Mouse (Mus musculus): ENCODE results near the gene Cldn9.

Gene Cldn9

DNA sequence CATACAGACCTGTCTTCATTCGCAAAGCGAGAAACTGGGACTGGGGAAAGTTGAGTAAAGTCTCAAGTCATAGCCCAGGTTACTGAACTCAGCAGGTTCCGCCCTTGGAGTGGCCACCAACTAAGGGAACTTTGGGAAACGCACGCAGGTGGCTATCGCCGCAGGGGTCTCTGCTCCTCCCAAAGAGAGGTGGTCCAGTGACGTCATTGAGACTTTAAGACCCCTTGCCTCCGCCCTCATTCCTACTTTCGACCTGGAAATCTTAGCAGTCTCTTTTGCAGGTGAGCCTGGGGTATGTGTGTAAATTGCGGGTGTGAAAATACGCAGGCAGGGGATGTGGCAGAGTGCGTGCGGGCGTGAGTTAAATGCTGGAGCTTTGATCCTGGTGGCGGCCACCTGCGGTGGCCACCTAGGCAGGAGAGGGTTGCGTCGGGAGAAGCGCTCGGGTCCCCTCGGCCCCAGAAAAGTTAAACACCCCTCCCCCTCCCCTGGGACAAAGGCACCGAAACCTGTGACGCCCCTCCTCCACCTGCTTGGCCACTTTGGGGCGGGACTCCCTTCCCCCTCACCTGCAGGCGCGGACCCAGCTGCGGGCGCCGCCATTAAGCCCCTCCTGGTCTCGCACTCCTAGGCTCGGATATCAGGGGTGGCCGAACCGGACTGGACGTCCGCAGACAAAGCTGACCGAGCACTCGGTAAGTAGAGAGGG lies 4.5 kb downstream of the Cldn9 start, which contains the start of gene Cldn6:
TSS of gene Cldn6 (plus strand) at position 123 of the 709 bp plus-strand sequence.
- peak; percentile 53 to 70 for DNase-seq

DNA sequence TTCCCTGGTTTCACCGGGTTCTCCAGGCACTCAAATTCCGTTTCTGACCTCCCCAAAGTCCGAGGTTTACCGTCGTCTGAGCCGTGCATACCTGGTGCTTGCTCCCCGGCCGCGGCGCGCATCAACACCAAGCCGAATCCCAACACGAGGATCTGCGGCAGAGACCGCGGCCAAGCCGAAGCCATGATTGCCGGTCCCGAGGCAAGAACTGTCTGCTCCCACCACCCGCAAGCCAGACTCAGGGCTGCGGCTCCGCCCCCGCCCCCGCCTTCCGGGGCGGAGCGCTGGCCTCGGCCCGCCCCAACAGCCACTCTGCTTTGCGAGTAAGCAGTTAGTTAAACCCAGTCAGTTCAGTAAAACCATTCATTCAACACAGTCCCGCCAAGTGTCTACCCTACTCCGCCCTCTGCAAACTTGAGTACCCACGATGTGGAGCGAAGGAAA lies 6.6 kb downstream of the Cldn9 start, which contains the start of gene Tnfrsf12a:
TSS of gene Tnfrsf12a (minus strand) at position 233 of the 444 bp plus-strand sequence.
- peak; percentile 85 to 91 for DNase-seq

DNA sequence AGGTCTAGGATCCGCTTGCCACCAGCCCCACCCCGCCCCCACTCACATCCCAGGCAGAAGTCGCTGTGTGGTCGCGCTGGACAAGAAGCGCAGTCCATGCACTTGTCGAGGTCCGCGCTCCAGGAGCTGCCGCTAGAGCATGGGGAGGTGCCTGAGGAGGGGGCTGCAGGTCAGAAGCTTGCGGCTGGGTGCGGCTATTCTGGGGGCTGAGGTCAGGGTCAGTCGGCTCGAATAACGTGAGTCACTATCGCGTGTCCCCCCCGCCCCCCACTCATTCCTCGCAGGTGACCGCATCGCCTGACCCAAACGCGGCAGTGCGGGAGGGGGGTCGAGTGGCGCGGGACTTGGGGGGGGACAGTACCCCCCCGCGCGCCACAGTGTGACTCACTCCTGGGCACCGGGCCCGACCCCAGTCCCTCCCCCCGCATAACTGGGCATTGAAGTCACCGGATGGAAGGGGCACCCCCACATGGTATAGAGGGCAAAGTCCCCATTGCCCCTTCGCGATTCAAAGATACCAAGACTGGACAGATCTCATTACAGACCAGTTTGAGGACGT lies 7.3 kb downstream of the Cldn9 start:
- DNase-seq: peak; percentile 52 to 72

DNA sequence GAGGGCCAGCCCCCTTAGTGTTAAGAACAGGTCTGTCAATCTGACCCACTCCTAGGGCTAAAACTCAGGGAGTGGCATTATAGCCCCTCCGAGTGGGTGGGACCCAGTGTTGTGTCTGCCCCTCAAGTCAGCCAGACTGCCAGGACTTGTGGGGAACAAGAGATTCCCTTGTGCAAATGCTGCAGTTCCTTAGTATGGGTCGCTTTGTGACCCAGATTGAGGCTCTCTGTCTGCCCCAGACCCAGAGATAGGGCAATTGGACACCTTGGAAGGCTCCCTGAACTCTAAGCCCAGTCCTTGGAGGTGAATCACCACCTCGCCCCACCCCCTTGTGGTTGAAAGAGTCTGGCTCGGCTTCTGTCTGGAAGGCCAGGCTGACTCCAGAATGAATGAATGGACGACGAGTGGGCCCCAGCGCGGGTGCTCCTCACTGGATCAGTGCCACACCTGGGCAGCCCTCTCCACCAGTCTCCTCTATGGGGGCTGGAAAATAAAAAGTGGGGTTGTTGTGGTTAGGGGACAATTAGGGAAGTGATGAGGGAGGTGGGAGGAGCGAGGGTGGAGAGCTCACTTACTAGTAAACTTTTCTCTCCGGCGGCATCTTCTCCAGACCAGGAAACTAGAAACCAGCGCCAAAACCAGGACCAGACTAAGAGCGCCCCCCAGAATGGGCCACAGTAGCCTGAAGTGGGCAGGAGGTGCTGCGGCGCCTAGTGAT lies 8.1 kb downstream of the Cldn9 start:
- DNase-seq: peak; percentile 58 to 76

DNA sequence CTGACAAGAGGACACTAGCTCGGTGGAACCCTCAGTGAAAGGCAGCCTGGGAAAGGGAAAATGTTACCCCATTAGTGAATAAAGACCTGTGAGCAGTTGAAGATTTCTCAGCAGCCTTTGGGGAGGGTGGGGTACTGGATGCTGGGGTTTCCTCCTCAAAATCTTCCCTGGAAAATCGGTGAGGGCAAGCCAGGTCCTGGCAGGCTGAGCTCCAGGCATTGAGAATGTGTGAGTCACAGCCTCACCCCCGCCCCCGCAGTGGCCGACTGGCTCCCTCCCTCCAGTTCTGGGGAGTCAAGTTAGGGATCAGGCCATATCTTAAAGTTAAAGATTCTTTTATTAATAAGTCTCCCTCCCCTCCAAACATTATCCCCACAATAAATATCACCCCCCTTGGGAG lies 8.7 kb downstream of the Cldn9 start:
- DNase-seq: peak; percentile 57 to 73

DNA sequence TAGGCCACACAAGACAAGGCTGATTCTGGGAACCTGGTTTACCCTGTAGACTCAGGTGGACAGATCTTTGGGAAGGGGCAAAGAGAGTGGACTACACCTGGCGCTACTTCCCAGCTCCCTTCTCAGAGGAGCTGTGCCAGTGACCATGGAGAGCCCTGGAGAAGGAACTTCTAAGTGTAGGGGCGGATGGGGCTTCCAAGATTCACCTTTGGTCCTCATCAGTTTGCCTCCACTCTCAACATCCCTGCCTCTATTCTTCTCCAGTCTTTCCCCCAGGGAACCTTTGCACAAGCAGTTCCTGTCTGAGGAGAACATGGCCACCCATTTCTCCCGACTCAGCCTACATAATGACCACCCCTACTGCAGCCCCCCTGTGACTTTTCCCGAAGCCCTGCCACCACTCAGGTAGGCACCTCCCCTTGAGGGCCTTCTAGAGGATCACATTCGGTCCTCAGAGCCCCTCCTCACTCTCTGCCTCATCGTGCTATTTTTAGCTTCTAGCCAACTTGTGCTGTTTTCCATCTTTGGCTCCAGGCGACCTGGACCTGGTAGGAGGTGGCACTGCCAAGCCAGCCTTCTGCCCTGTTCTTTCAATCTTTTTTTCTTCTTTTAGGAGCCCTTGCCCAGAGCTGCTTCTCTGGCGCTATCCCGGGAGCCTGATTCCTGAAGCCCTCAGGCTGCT lies 9.4 kb downstream of the Cldn9 start:
- DNase-seq: no peak

DNA sequence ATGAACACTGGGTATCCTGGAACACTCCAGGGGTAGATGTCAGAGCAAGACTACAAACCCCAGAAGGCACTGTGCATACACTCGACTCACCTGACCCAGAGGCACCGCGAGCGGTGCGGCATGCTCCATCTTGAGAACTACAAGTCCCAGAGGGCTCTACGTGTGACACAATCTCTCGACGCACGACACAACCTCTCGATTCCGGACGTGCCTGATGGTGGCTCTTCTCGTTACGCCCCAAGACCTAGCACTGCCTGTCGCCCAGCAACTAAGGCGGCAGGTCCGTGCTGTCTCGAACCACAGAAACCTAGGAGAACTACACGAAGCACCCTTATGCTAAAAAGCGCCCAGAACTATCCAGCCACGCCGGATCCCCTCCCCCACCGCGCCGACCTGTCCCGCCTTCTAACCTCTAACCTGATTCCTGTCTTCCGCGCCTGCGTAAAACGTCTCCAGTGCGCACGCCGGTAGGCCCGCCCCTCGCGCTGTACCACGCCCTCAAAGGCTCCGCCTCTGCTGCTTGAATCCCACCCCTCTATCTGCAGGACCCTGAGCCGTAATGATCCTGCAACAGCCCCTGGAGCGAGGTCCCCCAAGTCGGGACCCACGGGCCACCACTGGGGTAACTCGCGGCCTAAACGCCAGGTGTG lies 10.3 kb downstream of the Cldn9 start, which contains the start of the genes Hcfc1r1 and Thoc6:
TSS of gene Hcfc1r1 (plus strand) at position 173 of the 650 bp plus-strand sequence.
TSS of gene Thoc6 (minus strand) at position 459 of the 650 bp plus-strand sequence.
- DNase-seq: peak; percentile 93 to 95

DNA sequence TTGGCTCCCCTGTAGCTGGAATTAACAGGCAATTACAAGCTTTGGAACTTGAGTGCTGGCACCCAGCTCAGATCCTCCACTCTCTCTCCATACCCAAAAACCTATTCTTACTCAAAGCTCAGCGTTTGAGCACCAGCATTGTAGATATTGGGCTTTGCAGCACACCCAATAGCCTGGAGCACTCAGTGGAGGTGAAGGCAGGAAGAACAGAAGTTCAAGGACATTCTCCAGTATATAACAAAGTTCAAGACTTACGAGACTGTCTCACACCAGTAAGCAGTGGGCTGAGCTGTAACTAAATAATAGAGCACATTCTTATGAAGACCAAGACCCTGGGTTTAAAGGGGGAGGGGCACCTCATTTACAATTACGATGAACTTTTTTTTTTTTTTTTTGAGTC lies 11.1 kb downstream of the Cldn9 start:
- DNase-seq: no peak

DNA sequence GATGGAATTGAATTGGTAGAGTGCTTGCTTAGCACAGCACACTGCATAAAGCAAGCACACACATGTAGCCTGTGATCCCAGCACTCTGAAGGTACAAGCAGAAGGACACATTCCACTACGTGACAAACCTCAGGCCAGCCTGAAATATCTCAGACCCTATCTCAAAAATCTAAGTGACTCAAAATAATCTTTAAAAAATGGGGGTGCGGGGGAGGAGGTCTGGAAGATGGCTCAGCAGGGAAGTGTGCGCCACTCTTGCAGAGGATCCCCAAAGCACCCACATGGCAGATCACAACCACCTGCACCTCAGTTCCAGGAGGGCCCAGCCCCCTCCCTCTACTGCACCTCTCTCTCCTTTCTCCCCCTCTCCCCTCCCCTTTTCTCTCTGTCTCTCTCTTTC lies 12.3 kb downstream of the Cldn9 start:
- no peak for DNase-seq

DNA sequence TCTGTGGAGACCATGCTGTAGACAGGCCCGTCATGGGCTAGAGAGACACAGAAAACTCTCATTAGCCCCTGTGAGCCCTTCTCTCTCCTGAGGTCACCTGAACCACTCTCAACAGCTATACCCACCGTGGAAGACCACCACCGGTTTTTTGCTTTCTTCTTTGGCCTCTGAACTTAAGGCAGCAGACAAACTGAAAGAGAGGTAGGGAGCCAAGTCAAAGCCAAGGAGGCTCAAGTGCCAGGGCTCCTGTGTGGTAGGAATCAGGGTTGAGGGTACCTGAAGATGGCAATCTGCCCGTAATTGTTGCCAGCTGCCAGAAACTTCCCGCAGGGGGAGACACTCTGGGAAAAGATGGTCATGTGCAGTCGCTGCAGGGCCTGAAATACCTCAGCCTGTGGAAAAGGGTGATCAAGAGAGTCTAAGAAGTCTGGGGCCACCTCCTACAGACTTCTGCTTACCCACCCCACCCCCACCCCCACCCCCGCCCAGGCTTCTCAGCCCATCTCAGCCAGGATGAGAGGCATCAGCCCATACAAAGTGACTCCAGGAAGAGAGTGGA lies 13.2 kb downstream of the Cldn9 start:
- DNase-seq: no peak

DNA sequence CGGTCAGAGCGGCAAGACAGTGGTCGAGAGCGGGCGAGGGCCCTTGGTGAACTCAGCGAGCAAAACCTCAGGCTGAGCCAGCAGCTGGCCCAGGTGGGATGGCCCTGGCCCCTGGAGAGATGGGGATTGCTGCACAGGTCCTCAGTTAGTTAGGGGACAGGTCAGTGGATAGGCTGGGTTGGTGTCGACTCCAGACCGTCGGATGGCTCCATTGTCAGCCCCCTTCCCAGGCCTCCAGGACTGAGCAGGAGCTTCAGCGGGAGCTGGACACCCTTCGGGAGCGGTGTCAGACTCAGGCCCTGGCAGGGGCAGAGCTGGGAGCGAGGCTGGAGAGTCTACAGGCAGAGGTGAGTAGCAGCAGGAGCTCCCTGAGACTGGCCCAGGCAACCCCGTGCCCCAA lies 18.3 kb downstream of the Cldn9 start:
- DNase-seq: no peak

DNA sequence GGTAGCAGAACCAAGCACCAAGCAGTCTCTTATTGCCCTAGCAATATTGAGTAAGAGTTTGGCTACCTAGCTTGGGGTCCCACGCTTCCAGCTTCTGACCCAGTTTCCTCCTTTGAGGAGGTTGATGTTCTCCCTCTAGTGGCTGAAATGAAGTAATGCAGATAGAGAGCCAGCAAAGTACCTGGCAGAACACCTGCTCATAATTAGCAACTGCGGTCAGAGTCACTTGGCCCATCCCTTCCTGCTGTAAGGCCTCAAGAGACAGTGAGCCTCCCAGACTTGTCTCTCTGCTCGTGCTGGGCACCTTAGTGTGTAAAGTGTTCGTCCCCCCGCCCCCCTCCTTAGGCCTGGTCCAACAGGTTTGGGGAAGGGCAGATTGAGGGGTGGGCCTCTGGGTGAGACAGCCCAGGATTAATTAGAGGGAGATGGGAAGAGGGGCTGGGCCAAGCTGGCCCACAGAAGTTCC lies 19.2 kb downstream of the Cldn9 start:
- no peak for DNase-seq

DNA sequence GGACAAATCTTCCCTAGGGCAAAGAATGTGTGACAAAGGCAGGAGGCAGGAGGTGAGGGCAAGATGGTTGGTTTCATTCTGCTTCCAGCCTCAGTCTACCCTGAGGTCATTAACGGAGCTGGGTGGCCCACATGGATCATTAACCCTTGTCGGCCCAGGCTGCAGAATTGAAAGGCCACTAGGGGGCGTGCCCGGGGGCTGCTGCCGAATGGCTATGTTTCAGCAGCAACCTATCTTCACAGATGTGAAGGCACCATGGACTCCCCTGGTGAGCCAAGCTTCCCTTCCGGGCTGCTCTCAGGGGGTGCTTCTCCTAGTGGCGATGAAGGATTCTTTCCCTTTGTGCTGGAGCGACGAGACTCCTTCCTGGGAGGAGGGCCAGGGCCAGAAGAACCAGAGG lies 22.3 kb downstream of the Cldn9 start:
- peak; percentile 59 to 66 for DNase-seq

DNA sequence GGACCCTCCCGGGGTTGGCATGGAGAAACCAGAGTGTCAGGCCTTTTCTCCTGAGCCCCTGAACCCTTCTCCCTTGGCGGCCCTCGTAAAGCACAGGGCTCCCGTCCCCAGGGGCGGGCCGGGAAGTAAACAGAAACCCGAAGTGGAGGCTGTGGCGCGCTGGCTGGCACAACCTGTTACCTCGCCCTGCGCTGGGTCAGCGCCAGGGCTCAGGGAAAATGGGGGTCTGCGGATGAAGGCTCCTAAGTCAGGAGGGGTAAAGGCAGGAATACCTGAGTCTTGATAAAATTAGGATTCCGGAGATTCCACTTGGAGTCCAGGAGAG lies 23.0 kb downstream of the Cldn9 start:
- DNase-seq: peak in 1 of 2 experiments; percentile 19

DNA sequence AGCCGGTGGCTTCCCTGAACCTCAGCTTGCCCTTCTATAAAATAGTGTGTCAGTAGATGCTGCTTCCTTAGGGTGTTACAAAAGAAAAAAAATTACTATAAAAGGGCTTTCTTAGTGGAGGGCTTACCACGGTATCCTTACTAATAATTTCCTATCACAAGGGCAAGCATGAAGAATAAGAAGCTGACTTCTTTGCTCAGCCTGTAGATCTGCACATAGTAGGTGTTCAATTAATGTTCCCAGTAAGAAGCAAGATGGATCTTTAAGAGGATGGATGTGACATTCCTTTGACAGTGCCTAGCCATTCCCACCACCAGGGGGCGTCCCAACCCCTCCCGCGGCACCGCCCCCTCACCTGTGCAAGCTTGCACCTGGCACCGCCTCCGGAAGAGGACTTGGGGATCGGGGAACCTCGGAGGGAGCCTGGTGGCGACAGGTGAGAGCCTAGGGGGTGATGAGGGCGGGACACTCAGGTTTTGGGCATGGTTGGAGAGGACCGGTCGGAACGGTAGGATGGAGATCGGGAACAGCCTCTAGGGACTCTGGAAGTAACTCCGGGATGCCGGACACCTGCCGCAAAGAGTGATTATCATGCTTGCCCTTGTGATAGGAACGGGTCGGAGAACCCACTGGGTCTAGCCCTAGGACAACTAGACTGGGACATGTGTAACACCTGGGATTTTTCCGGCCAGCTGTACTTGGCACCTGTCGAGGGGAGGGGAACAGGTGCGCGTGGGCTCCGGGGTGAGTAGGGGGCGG lies 23.5 kb downstream of the Cldn9 start, which contains the start of gene Bicdl2:
TSS of gene Bicdl2 (plus strand) at position 390 of the 759 bp plus-strand sequence.
- DNase-seq: peak; percentile 81 to 85

DNA sequence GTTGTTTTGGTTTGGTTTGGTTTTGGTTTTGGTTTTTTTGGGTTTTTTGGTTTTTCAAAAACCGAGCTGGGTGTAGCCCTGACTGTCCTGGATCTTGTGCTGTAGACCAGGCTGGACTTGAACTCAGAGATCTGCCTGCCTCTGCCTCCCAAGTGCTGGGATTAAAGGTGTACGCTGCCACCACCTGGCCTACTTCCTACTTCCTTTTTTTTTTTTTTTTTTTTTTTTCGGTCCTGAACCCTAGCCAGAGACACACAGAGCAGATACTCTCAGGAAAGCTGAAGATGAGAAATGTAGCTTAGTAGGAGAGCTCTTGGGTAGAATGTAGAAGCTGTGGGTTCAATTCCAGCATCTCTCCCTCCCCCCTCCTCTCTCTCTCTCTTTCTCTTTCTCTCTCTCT lies 25.4 kb downstream of the Cldn9 start:
- no peak for DNase-seq

DNA sequence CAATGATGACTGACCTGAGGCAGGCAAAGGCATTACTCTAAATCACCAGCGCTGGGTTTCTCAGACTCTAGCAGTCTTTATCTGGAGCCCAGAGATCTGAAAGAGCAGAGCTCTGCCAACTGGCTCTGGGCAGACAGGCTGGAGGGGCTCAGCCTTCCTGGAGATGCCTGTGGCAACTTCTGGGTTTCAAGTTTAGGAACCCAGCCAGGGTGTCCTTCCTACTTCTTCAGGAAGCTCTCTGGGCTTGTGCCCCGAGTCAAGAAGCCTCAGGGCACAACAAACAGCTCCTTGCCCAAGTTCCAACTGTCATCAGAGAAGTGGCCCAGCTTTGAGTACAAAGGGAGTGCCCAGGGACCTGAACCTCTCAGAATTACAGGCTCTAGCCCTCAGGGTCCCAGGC lies 29.4 kb downstream of the Cldn9 start:
- no peak for DNase-seq

DNA sequence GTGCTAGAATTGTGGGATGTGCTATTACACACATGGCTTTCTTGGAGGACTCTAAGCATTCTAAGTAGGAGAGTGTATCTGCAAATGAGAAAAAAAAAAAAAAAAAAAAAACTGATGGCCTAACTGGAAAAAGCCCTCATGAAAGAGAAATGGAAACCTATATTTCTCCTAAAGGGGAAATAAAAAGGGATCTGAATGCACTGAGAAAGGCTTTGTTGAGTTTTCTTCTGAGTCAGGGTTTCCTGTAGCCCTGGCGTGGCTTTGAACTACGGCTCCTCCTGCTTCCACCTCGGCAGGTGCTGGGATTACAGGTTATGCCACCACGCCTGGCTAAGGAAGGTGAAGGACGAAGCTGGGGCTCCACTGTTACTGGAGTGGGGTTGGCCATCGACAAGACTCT lies 29.8 kb downstream of the Cldn9 start:
- DNase-seq: no peak

DNA sequence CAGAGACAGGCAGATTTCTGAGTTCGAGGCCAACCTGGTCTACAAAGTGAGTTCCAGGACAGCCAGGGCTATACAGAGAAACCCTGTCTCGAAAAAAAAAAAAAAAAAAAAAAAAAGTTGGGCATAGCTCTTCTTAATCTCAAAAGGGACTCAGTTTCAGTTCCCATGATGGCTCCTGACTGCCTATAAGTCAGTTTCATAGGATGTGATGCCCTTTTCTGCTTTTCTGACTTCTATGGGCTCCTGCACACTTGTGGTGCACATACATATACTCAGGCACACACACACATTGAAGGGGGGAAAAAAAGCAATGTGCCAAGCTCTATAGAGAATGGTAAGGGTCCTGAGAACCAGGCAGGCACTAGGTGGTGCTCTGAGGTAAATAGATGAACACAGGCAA lies 30.5 kb downstream of the Cldn9 start:
- DNase-seq: no peak

DNA sequence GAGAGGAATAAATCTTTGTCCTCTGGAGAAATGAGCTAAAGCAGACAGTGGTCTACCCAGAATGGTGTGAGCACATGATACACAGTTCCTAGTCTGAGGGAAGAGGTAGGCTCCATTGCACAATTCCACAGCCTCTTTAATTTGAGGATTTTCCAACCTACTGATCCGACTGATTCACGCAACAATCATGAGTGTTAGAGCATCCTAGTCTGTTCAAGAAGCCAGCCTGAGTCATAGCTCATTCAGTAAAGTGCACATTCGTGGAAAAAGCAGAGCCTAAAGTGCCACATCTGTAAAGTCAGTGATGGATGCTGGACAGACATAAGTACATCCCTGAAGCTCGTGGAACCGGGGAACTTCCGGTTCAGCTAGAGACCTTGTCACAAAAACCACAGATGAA lies 32.5 kb downstream of the Cldn9 start:
- no peak for DNase-seq

DNA sequence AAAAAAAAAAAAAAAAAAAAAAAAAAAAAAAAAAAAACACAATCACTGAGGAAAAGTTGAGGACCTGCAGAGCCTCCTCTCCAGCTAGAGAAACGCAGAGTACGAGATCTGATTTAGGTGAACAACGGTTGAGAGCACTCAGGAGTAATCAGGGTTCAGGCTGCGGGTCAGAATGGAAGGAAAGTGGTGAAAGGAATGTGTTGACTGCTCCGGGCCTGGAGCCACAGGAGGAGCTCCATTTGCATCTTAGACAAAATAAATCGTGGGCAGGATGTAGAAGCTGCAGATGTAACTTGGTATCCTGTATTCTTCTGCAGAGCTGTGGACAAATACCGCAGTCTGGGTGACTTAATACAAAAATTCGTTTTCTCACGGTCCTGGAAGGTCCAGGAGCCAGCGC lies 37.9 kb downstream of the Cldn9 start:
- DNase-seq: no peak

All from kidney, postnatal 4 days (tissue).